Mouse (Mus musculus): ENCODE measurements around the gene Ensa.

- TF ChIP-seq POLR2A (IDR thresholded peaks at IDR 0.05; ENCODE audit: low read depth, low read length) = no peak
- no peak for TF ChIP-seq CTCF (conservative IDR thresholded peaks at IDR 0.05; ENCODE audit: insufficient read depth, insufficient read length, low read depth, low read length)
These were observed 10.8 kb downstream of the Ensa start for GRCm38 (mm10) chr3:95635636-95636035.

Measured in kidney, adult 2 months (tissue).